Mouse (Mus musculus): Measurements from ENCODE around the gene Zfp462. TPM values are rescaled to one million over a fixed set of nuclear protein-coding genes. Genes with fewer than 3 reads are reported as not detected.
A peak's percentile ranks its signal among the peaks of the same experiment; 100 is the strongest.

Gene Zfp462
- total RNA-seq, 2 experiments from 2014 or later = 7.2 to 7.5 TPM

DNA sequence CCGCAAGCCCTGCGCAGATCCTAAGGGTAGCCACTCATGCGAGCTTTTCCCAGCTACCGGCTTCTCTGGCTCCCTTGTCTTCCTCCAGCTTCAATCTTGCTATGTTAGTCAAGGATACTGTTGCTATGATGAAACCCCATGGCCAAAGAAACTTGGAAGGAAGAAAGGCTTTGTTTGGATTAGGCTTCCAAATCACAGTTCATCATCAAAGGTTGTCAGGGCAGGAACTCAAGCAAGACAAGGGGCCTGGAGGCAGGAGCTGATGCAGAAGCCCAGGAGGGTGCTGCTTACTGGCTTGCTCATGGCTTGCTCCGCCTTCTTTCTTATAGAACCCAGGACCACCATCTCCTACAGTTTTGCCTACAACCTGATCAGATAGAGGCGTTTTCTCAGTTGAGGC is 88.6 kb downstream of the Zfp462 start:
- no peak for DNase-seq
- intact Hi-C loops (cut with DNase I) = no loop called here

DNA sequence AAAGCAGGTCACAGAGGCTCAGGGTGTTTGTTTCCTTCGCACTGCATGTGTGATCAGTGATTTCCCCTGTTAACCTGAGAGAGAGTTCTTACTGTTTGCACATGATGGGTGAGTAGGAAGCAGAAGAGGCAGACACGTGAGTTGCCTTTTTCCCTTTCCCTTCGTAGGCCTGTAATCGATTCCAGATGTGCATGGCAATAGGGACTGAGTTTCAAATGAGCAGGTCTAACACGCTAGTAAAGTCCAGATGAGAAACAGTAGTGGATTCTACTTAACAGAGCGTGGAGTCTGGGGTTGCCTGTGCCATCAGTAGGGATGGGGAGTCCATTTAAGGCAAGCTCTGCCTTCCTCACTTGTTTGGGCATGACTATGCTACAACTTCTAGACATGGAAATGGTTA is 93.3 kb downstream of the Zfp462 start:
- no peak for DNase-seq
- intact Hi-C loops (cut with DNase I) = no loop called here

DNA sequence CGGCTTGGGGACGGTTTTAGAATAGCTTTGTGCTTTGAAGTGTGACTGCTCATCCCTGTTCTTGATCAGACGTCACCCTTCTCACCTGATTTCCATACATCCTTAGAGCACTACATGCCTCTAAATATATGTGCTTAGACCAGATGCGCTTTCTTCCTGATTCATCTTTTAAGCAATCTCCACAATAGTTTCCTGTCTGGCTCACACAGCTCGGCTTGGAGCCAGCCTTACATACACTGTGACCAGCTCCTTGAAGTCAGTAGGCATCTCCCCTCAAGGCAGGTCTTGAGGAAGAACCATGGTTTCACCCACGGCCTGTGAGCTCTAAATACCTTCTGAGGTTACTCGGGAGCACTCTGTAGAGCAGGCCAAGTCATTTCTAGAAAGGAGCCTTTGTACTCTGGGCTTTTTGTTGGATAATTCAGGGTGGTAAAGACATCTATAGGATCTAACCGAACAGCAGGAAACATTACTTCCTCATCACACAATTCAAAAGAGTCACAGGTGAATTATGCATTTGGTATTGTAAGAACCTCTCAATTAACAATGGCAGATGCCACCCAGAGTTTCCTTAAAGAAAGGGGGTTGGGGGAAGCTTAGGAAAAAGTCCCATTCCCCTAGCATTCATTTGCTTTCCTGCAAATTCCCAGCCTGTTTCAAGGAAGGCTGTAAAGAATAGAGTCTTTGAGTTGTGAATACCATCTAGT is 95.6 kb downstream of the Zfp462 start:
- DNase-seq = no peak
- intact Hi-C loops (cut with DNase I) = loop anchor here (5.0 kb wide), 2 partner anchors 33 to 53 kb away; no protein-coding TSS in a partner anchor

DNA sequence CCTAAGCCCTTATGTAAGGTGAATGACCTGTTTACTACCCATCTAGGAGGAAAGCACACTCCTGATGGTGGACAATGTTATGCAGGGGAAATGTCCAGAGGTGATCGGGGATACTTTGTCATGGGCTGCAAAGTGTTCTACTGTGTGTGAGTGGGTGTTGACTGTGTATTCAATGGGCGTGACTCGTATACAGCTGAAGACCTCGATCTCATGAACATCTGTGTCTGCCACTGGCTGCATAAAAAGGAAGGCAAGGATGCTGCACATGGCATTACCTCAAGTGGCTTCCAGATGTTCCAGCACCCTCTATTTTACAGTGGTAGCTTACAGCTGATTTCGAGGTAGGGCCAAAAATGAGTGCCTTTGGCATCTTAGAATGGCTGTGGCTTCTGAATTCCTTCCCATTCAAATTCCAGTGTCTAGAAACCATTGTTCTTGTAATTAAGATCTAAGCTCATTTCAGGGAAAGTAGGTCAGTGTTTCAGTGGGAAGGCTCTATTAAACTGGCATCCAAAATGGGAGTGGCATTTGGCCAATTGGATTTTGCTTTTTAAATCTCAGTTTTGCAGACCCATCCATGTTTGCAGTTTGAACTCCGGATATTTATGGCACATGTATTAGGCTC is 96.4 kb downstream of the Zfp462 start:
- intact Hi-C loops (cut with DNase I) = loop anchor here (5.0 kb wide), 2 partner anchors 34 to 54 kb away; no protein-coding TSS in a partner anchor
- DNase-seq = no peak

DNA sequence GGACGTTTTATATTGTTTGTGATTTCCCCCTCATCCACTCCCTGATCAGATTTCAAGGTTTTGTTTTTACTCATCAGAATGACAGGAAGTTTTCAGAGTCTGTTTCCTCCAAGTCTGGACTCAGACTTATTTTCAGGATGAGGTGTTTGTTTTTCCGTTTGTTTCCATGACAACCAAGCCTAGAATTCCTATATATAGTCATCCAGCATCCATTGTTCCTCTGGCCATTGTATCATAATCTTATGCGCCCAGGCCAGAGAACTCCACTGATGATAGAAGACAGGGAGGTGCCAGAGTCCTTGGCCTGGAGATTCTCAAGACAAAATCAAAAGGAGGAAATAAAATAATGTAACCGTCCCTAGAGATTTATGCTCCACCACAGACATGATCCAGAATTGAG is 97.7 kb downstream of the Zfp462 start:
- intact Hi-C loops (cut with DNase I) = loop anchor here (2.0 to 5.0 kb wide), 4 partner anchors 34 to 98 kb away; partner anchors contain the start of gene Zfp462
- no peak for DNase-seq

DNA sequence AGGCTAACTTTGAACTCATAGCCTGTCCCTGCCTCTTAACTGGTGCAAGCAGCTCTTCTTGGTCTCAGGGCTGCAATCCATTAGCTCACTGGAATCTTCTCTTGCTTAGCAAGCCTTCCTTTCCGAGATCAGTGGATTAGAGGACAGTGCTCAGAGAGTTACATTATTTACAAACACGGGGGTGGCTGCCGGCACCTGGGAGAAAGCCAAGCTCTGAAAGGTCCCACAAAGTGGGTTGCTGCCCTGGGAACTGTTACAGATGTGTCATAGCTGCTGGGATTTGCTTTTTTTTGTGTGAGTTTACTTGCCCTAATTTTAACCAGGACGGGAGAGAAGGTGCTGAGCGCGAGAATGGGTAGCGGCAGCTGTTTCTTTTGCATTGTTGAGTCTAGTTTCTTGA is 102.4 kb downstream of the Zfp462 start:
- intact Hi-C loops (cut with DNase I) = no loop called here
- no peak for DNase-seq

DNA sequence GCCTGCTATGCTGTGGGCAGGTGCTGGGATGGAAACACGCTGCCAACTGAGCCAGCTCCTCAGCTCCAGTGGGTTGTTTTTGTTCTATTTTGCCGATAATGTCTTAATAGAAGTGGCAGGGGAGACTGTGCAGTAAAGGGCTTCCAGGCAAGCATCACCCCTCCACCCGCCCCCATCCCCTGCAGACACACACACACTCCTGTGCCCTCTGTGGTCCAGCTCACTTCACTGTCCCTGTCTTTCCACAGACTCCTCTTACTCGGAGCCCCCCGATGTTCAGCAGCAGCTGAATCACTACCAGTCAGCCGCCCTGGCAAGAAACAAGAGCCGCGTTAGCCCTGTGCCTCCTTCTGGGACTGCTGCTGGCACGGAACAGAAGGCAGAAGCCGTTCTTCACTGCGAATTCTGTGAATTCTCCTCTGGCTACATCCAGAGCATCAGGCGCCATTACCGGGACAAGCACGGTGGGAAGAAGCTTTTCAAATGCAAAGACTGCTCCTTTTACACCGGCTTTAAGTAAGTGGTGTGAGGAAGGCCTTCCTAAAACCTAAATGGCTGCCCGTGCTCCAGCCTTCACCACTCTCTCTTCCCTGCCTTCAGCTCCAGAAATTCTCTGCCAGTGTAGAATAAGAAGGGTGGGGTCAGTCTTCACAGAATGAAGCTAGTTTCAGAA is 105.2 kb downstream of the Zfp462 start:
- no peak for DNase-seq
- intact Hi-C loops (cut with DNase I) = no loop called here

DNA sequence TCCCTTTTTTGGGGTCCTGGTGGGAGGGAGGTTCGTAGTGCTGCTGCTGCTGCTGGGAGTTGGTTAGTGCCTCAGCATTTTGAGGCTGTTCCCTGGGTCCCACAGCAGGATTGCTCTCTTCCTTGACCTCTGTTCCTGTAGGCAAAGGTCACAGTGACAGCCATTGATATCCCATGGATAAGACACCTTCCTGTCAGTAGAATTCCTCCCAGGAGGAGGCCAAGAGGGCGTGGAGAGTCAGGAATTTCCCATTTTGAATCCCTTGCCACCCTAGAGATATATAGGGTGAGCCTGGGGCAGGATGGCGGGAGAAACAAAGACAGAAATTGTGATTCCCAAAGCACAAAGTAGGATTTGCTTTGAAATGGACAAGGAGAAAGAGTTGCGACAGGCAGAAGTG is 106.5 kb downstream of the Zfp462 start:
- intact Hi-C loops (cut with DNase I) = no loop called here
- no peak for DNase-seq

DNA sequence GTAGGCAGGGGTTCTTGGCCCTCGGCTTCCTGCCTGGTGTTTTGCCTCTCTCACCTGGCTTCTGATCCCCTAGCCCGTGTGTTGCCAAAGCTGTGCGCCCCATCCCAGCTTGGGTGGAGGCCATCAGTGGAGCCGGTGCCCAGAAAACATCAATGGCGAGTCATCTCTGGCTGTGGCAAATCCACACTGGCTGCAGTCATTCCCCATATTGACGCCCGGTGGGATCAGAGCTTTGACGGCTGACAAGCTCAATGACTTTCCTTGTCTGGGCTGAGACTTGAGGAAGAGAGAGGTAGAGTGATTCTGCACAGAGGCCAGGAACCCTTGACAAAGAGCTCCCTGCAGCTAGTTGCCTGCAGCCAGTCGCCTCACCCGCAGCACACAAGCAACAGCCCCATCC is 107.8 kb downstream of the Zfp462 start:
- intact Hi-C loops (cut with DNase I) = no loop called here
- no peak for DNase-seq

DNA sequence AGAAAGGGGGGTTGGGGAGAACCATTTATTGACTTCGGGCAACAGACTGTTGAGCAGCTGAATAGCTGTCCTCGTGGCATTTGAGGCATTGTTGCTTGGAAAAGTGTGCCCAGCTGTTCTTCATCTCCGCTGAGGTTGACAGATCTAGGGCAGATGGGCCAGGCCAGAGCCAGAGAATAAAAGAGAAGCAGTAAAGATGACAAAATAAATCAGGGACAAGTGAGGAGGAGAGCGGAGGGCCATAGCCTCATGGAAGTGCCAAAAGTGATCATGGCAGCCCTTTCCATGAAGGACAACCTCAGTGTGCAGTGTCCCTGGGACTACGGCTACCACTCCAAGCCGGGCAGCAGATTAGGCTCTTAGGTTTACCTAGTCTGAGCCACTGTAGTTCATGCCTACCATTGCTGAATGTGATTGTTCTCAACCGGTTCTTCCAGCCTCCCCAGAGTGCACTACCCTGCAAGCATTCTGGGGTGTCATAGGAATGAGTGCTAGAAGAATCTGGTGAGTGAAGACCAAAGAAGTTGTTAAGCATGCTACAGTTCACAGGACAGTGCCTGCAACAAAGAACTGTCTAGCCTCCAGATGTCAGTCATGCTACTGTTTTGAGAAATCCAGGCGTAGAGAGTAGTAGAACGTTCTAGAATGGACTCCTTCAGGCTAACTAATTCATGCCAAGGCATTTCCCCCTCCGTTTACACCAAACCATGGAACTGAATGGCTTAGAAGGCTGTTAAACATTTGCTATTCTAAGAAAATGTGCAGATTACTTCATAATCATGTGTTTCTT is 113.0 kb downstream of the Zfp462 start:
- intact Hi-C loops (cut with DNase I) = no loop called here
- no peak for DNase-seq

DNA sequence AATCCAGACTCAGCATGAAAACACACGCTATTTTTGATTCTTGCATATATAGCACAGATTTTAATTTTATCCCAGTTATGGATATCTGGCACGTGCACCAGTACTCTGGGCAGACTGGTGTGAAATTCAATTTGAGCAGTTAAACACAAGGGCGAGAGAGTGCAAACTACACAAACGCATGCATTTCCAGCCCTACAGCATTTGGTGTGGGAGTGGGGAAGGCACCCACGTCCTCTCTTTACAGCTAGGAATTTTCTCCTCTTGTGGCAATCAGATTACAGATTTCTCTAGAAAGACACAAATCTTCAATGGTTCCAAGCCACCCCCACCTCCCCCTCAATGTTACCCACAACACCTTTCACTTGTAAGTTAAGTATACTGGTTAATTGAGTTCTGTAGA is 114.1 kb downstream of the Zfp462 start:
- intact Hi-C loops (cut with DNase I) = no loop called here
- no peak for DNase-seq

DNA sequence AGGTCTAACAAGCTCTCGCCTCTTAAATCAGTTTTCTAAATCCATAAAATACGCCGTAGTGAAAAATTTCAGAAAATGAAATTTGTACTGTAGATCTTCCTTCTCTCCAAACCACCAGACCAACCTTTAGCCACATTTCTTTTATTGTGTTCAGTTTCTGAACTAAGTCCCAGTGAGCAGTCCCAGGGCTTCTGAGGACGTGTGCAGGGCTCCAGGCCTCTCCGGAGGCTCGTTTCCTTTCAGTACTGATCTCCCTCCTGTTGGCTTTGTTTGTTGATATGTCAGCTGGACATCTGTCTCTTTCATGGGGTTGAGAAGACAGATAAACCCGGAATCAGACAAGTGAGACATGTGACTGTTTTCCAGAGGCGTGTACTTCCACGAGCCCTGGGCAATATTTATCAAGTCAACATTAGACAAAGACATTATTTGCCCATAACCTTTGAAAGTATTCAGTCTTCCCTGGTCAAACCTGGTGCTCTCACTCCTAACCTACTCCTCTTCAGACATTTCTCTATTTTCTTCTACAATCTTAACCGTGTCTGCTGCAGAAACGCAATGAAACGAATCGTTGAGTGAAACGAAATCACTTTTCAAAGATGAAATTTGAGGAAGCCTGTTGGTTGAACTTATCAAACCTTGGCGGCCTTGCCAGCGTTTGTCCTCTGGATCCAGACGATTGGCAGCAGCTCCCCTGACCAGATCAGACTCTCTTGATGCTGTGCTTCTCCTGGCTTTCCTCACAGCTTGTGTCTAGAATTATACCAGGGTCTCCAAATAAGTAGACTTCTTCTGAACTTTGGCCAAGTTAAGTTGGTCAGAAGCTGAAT is 121.7 kb downstream of the Zfp462 start:
- intact Hi-C loops (cut with DNase I) = no loop called here

DNA sequence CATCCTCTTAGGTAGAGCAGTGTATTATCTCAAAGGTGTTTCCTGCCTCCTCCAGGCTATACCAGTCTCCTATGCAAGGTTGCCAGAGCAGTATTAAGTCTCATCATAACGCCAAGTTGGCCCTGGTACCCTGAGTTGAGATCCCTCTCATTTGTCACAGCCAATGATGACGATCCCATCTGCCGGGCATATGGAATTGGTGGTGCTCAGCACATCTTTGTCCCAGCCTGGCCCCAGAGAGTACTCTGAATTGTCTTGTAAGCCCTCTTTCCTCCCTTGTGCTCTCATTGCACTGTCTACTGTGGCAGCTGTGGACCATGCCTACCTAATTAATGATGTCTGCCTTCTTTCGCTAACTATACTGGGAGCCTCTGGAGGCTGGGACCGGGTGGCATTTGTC is 126.7 kb downstream of the Zfp462 start:
- DNase-seq = no peak
- intact Hi-C loops (cut with DNase I) = no loop called here

More for the DNA sequence above, 121.7 kb downstream of the Zfp462 start:
- no peak for DNase-seq

DNA sequence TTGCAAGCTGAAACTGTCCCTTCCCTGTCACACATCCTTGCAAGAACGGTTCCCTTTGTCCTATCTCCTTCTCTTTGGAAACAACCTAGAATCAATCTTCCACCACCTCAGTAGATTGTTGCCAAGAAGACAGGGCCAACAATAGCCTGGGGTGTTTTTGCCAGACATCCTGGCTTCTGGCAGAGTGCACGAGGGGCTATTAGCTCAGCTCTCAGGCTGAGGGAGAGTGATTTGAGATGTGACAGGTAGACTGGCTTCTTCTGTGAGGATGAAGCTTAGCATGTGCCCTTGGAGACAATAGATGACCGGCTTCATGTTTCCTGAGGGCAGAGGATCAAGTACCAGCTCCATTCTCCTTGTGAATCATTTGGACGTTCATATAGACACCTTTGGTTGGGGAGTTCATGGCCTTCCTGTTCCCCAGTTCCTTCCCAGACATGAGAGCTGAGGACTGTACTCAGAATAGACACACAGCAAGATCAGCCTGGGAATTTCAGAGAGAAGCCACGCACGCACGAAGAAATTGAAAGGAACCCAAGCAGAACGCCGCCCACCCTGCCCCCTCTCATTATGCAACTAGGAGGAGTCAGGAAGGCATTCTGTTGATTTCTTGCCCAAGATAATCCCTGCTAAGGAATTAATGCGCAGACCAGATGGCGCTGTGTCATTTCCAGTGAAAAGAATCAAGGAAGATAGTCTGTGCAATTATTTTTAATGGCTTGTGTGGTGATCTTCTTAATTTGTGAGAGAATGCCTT is 132.5 kb downstream of the Zfp462 start:
- intact Hi-C loops (cut with DNase I) = loop anchor here (2.0 to 5.0 kb wide), 3 partner anchors 35 to 130 kb away; partner anchors contain the start of gene Zfp462
- peak; percentile 33 to 34 for DNase-seq

DNA sequence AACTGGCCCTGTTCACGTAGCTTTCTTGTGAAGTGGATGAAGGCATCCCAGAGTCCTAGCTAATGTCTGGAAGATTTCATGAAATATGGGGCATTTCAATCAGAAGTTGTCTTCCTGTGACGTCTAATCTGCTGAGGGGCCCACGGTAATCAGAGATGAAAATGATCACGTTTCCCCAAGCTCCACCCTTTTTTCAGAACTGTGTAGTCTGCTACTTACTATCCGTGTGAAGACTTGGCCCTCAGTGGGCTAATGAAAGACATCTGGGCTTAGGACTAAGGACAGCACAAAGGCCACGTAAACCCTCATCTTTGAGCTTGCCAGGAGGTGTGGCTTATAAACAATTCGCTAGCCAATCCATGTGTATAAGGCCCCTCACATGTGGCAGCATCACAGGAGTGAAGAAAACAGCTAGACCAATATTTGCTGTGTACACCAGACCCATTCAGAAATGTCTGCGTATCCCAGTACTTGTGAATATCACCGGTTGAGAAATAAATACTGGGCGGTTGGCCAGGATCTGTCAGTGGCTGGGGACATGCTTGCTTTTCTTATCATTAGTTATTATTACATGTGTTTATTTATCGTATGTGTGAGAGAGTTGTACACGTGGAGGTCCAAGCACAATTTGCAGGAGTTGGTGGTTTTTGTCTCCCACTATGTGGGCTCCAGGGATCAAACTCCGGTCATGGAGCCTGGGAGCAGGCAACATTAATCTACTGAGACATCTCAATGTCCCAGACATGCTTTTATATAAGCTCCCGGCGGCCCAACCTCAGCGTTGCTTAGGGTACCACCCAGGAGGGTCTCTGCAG is 133.3 kb downstream of the Zfp462 start:
- peak; percentile 11 to 31 for DNase-seq
- intact Hi-C loops (cut with DNase I) = loop anchor here (2.0 to 5.0 kb wide), 3 partner anchors 35 to 131 kb away; partner anchors contain the start of gene Zfp462

DNA sequence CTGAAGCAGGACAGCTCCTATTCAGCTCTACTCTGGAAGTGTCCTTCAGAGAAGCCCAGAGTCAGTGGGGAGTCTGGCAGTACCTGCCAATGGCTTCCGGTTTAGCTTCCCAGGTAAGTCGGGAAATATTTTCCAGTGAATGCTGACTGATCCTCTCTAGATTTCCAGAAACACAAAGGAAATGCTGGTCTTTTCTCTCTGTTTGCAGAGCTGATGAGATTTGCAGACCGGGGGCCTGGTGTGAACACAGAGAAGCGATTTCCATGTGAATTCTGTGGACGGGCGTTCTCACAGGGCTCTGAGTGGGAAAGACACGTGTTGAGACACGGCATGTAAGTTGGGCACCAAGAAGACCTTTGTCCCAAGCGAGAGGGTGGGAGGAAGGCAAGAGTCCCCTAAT is 134.2 kb downstream of the Zfp462 start:
- no peak for DNase-seq
- intact Hi-C loops (cut with DNase I) = loop anchor here (5.0 kb wide), 2 partner anchors 83 to 132 kb away; partner anchors contain the start of gene Zfp462

DNA sequence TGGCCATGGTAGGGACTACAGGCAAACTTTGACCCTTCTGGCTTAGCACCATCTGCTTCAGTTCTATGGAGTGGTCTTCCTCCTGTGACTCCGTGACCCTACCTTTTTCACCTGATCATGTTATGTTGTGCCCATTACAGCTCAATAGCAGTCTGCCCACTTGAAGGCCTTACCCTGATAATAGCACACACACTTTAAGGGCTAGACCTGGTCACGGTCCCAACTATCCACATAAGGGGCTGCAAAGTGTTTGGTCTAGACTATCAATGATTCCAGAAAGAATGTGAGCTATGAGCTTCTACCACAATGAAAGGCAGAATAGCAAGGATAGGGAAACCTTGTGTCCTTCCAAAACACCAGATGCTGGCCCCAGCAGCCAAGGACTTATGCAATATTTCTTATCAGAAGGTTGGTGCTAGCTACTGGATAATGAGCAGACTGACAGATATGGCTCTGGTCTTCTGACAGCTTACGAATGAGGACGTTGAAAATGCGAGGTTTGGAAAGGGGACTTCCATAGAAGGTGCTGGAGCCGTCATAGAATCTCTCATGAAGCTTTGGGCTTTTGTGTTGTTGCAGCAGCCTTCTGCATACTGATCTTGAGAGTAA is 139.3 kb downstream of the Zfp462 start:
- intact Hi-C loops (cut with DNase I) = no loop called here
- no peak for DNase-seq

DNA sequence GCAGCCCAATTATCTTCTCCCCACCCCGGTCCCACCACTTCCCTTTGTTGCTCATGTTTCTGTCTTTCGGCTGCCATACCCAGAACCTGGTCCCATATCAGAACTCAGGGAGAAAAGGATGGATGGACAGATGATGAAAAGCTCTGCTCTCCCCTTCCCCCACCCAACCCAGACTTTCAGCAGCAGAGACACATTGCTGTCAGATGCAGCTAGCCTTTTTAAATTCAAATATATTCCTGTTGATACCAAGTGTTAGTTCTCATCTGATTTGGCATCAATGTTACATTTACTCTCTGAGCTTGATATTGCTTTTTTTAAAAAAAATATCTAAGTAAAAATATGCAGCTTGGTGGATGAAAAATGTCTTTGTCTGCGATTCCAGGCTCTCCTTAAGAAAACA is 143.3 kb downstream of the Zfp462 start:
- intact Hi-C loops (cut with DNase I) = no loop called here
- DNase-seq = no peak
